Mouse (Mus musculus): ENCODE measurements around the gene Pikfyve.

- TF ChIP-seq CTCF (IDR thresholded peaks at IDR 0.05; ENCODE audit: control insufficient read depth, insufficient read depth, insufficient replicate concordance, low read depth, low read length) (no peak), POLR2A (IDR thresholded peaks at IDR 0.05; ENCODE audit: control insufficient read depth, low read depth, low read length) (no peak)
These were observed 19.0 kb upstream of the Pikfyve start for GRCm38 (mm10) chr1:65167496-65167895.
